Mouse (Mus musculus) midbrain, embryonic 11.5 days (tissue): ENCODE results near the gene Cblb. TPM values are rescaled to one million over a fixed set of nuclear protein-coding genes. Genes with fewer than 3 reads are reported as not detected.

Source experiments
- ATAC-seq: fragments of 200-750 bp; cut with Nextera tagmentation; 2 replicates; pipeline ENCODE4 v1.8.0; 2017; ENCODE audit warnings: moderate TSS enrichment, moderate library complexity; ENCODE audit not compliant: low FRiP score
- DNase-seq: peaks from one replicate; pipeline ENCODE4 v3.0.0; 2015; ENCODE audit warnings: low spot score; ENCODE audit errors: missing footprints
- H3K27ac ChIP-seq: fragments of 300-500 bp; sonication (generic); 2 replicates; pipeline ENCODE4 v1.5.1; 2014; ENCODE audit warnings: low read depth, low read length
- H3K27me3 ChIP-seq: fragments of 300-500 bp; sonication (generic); 2 replicates; pipeline ENCODE4 v1.6.1; 2014; ENCODE audit warnings: mild to moderate bottlenecking, low read length, moderate library complexity, mixed read lengths; ENCODE audit not compliant: control insufficient read depth, insufficient read depth
- H3K36me3 ChIP-seq: fragments of 300-500 bp; sonication (generic); 2 replicates; pipeline ENCODE4 v1.6.1; 2014; ENCODE audit warnings: mild to moderate bottlenecking, low read length, moderate library complexity, mixed read lengths; ENCODE audit not compliant: control insufficient read depth, insufficient read depth
- H3K4me1 ChIP-seq: fragments of 300-500 bp; sonication (generic); 2 replicates; pipeline ENCODE4 v1.6.1; 2014; ENCODE audit warnings: low read length; ENCODE audit not compliant: control insufficient read depth, insufficient read depth
- H3K4me2 ChIP-seq: fragments of 300-500 bp; sonication (generic); 2 replicates; pipeline ENCODE4 v1.6.1; 2014; ENCODE audit warnings: mild to moderate bottlenecking, moderate library complexity
- H3K4me3 ChIP-seq: fragments of 300-500 bp; sonication (generic); 2 replicates; pipeline ENCODE4 v1.5.1; 2014; ENCODE audit warnings: low read depth, low read length
- H3K9ac ChIP-seq: fragments of 300-500 bp; sonication (generic); 2 replicates; pipeline ENCODE4 v1.6.1; 2014; ENCODE audit warnings: low read length
- H3K9me3 ChIP-seq: fragments of 300-500 bp; sonication (generic); 2 replicates; pipeline ENCODE4 v1.6.1; 2016; ENCODE audit warnings: low read length; ENCODE audit not compliant: control insufficient read depth
- WGBS: fragments of 180-500 bp; shearing (Covaris S2); extraction: QIAGEN DNeasy Blood & Tissue Kit; methylation state at CpG from one replicate; pipeline ENCODE4 v1.1.7; 2014; 5-methylcytosine and 5-hydroxymethylcytosine counted together
- polyA plus RNA-seq: library from polyadenylated mRNA; unstranded; fragments of >200 nt; fragmentation: Nextera tagmentation; extraction: Ambion mirVana; gene quantifications from 2 replicates; pipeline ENCODE4 v1.2.1, GENCODE M21; 2014

The Cblb gene
- polyA plus RNA-seq, 1 experiment from 2014 or later = 38.6 TPM

GRCm38 (mm10) chr16:52219069-52219468 is 188.0 kb downstream of the Cblb start:
- WGBS = 24% methylated on average over 2 of the region's 2 CpGs
- Histone ChIP-seq H3K4me2 (no peak overlapping the region), H3K36me3 (no peaks in the 10 kb centered on the region), H3K9me3 (no peaks in the 10 kb centered on the region), H3K4me1 (no peaks in the 10 kb centered on the region), H3K9ac (no peak overlapping the region), H3K27ac (no peak overlapping the region), H3K4me3 (no peak overlapping the region), H3K27me3 (no peaks in the 10 kb centered on the region)
- ATAC-seq (no peak), DNase-seq (peak; percentile 89)

- ATAC-seq (no peak), DNase-seq (no peak)
- Histone ChIP-seq H3K4me2 (no peak overlapping the region), H3K9me3 (no peaks in the 10 kb centered on the region), H3K4me3 (no peak overlapping the region), H3K27ac (no peak overlapping the region), H3K27me3 (no peaks in the 10 kb centered on the region), H3K9ac (no peak overlapping the region), H3K4me1 (no peaks in the 10 kb centered on the region), H3K36me3 (no peaks in the 10 kb centered on the region)
- WGBS = 87% methylated on average over 4 of the region's 4 CpGs
Measured at GRCm38 (mm10) chr16:52222896-52223295, 191.9 kb downstream of the Cblb start.

GRCm38 (mm10) chr16:52229446-52229845 is 198.4 kb downstream of the Cblb start:
- Histone ChIP-seq H3K9ac (no peak overlapping the region), H3K27me3 (no peaks in the 10 kb centered on the region), H3K4me2 (no peak overlapping the region), H3K36me3 (no peaks in the 10 kb centered on the region), H3K4me1 (no peaks in the 10 kb centered on the region), H3K9me3 (no peaks in the 10 kb centered on the region), H3K27ac (no peak overlapping the region), H3K4me3 (no peak overlapping the region)
- DNase-seq (no peak), ATAC-seq (no peak)
- 79% methylated on average over 7 of the region's 7 CpGs for WGBS

GRCm38 (mm10) chr16:52229930-52230329 is 198.9 kb downstream of the Cblb start:
- Histone ChIP-seq H3K4me3 (no peak overlapping the region), H3K9ac (no peak overlapping the region), H3K4me1 (no peaks in the 10 kb centered on the region), H3K27me3 (no peaks in the 10 kb centered on the region), H3K4me2 (no peak overlapping the region), H3K27ac (no peak overlapping the region), H3K36me3 (no peaks in the 10 kb centered on the region), H3K9me3 (no peaks in the 10 kb centered on the region)
- no peak for DNase-seq
- WGBS = 70% methylated on average over 2 of the region's 2 CpGs
- ATAC-seq = no peak

GRCm38 (mm10) chr16:52242144-52242543 is 211.1 kb downstream of the Cblb start:
- Histone ChIP-seq H3K4me2 (no peak overlapping the region), H3K4me3 (no peak overlapping the region), H3K9me3 (no peaks in the 10 kb centered on the region), H3K36me3 (no peaks in the 10 kb centered on the region), H3K9ac (no peak overlapping the region), H3K27me3 (no peaks in the 10 kb centered on the region), H3K4me1 (no peaks in the 10 kb centered on the region), H3K27ac (no peak overlapping the region)
- no peak for DNase-seq
- 85% methylated on average over 2 of the region's 2 CpGs for WGBS
- ATAC-seq = no peak

GRCm38 (mm10) chr16:52243421-52243973 is 212.5 kb downstream of the Cblb start:
- Histone ChIP-seq H3K27ac (no peak overlapping the region), H3K4me3 (no peak overlapping the region), H3K27me3 (no peaks in the 10 kb centered on the region), H3K9ac (no peak overlapping the region), H3K36me3 (no peaks in the 10 kb centered on the region), H3K4me1 (no peaks in the 10 kb centered on the region), H3K9me3 (no peaks in the 10 kb centered on the region), H3K4me2 (no peak overlapping the region)
- DNase-seq (no peak), ATAC-seq (0 out of 2 replicates have a peak, but pooled peaks have one; percentile 11)
- 88% methylated on average over 4 of the region's 4 CpGs for WGBS

GRCm38 (mm10) chr16:52250196-52250595 is 219.2 kb downstream of the Cblb start:
- H3K4me2 ChIP-seq = no peak overlapping the region
- H3K9me3 ChIP-seq = no peaks in the 10 kb centered on the region
- ATAC-seq (no peak), DNase-seq (no peak)
- no peak overlapping the region for H3K27ac ChIP-seq
- H3K36me3 ChIP-seq = no peaks in the 10 kb centered on the region
- H3K4me3 ChIP-seq = no peak overlapping the region
- WGBS = 91% methylated on average over 4 of the region's 4 CpGs
- no peak overlapping the region for H3K9ac ChIP-seq
- H3K27me3 ChIP-seq = no peaks in the 10 kb centered on the region
- H3K4me1 ChIP-seq = no peaks in the 10 kb centered on the region

GRCm38 (mm10) chr16:52250935-52251334 is 219.9 kb downstream of the Cblb start:
- H3K9me3 ChIP-seq = no peaks in the 10 kb centered on the region
- H3K27ac ChIP-seq = no peak overlapping the region
- no peak overlapping the region for H3K9ac ChIP-seq
- H3K36me3 ChIP-seq = no peaks in the 10 kb centered on the region
- no peak overlapping the region for H3K4me2 ChIP-seq
- ATAC-seq (no peak), DNase-seq (no peak)
- H3K27me3 ChIP-seq = no peaks in the 10 kb centered on the region
- H3K4me3 ChIP-seq = no peak overlapping the region
- WGBS = 94% methylated on average over 4 of the region's 4 CpGs
- no peaks in the 10 kb centered on the region for H3K4me1 ChIP-seq
